Mouse (Mus musculus): Measurements from ENCODE around the gene Adam15. TPM values are rescaled to one million over a fixed set of nuclear protein-coding genes. Genes with fewer than 3 reads are reported as not detected.
A peak's percentile ranks its signal among the peaks of the same experiment; 100 is the strongest.

Adam15 gene
- polyA plus RNA-seq, 1 experiment from 2014 or later = 61.5 TPM

DNA sequence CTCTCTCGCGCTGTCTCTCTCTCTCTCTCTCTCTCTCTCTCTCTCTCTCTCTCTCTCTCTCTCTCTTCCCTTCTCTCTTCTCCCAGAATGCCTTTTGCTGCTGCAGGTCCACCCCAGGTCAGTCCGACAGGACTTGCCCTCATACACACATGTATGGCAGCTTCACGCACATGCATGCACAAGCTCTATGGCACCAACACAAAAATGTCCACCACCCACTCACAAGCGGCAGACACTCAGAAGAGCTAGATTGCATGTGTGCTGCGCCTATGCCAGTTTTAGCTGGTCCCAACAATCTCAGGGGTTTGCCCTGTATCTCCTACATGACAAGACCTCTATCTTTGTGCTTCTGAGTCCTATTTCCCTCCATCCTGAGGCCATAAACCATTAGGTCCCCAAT, 32.5 kb downstream of the Adam15 start:
- Histone ChIP-seq H3K27me3 (ENCODE audit: control insufficient read depth, insufficient read depth, low read length) (peaks cover 55% of the 10 kb centered on the region), H3K4me3 (ENCODE audit: low read length) (no peak overlapping the region), H3K9me3 (replicated peaks; ENCODE audit: control insufficient read depth, low read length) (no peaks in the 10 kb centered on the region), H3K4me2 (ENCODE audit: low read depth, low read length) (no peak overlapping the region), H3K4me1 (ENCODE audit: control insufficient read depth, insufficient read depth, low read length) (peaks cover 55% of the 10 kb centered on the region), H3K27ac (ENCODE audit: low read length) (no peak overlapping the region), H3K36me3 (ENCODE audit: control insufficient read depth, insufficient read depth) (no peaks in the 10 kb centered on the region), H3K9ac (ENCODE audit: low read length) (no peak overlapping the region)
- WGBS = 53% methylated on average over 6 of the region's 6 CpGs
- ATAC-seq (replicated peaks; ENCODE audit: extremely low read depth, insufficient read depth, low FRiP score) = no peak

GRCm38 (mm10) chr3:89316833-89317232, 33.0 kb downstream of the Adam15 start:
- ATAC-seq (replicated peaks; ENCODE audit: extremely low read depth, insufficient read depth, low FRiP score) = peak; percentile 29
- Histone ChIP-seq H3K27me3 (ENCODE audit: control insufficient read depth, insufficient read depth, low read length) (peaks cover 51% of the 10 kb centered on the region), H3K9ac (ENCODE audit: low read length) (0 out of 2 replicates have a peak overlapping the region, but pooled peaks have one; percentile 3)

DNA sequence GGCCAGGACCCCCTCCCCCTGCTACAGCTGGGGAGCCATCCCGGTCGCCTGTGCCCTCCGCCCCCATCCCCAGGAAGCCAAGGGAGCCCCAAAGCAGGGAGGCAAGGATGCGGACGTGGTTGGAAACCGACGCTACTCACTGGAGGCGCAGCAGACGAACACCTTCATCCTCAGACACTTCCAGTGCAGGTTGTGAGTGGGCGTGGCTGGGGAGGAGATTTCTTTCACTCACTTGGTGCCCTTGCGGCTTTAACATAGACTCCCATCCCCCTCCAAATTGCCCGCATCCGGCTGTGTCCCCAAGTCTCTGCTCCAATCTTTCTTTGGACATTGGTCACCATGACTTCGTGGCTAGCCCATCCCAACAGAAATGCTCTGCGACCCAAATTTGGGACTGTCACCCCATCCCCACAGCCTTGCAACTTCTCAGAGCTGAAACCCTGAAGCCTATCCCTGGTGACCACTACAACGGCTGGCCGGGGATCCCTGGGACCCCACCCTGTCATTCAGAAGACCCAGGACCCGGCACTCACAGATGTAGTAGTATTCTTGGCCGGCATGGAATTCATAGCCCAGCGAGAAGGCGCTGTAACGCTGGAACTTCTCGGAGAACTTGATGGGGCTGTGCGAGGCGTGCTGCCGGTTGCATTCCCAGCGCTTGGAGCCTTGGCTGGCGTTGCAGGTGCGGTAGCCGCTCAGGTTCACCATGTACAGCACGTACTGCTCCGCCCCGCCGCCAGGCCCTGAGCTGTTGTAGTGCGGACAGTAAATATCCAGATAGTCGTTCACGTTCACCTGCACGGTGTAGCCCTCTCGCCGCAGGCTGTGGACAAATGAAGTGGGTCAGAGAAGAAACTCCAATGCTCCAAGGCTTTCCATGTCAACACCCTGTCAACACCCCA, 33.6 kb downstream of the Adam15 start:
- Histone ChIP-seq H3K9ac (ENCODE audit: low read length) (peak overlapping the region; percentile 50), H3K4me1 (ENCODE audit: control insufficient read depth, insufficient read depth, low read length) (peaks cover 45% of the 10 kb centered on the region), H3K9me3 (replicated peaks; ENCODE audit: control insufficient read depth, low read length) (no peaks in the 10 kb centered on the region), H3K36me3 (ENCODE audit: control insufficient read depth, insufficient read depth) (no peaks in the 10 kb centered on the region), H3K27ac (ENCODE audit: low read length) (no peak overlapping the region), H3K27me3 (ENCODE audit: control insufficient read depth, insufficient read depth, low read length) (peaks cover 45% of the 10 kb centered on the region), H3K4me3 (ENCODE audit: low read length) (peak overlapping the region; percentile 49), H3K4me2 (ENCODE audit: low read depth, low read length) (peak overlapping the region; percentile 75)
- 15% methylated on average over 39 of the region's 40 CpGs for WGBS
- ATAC-seq (replicated peaks; ENCODE audit: extremely low read depth, insufficient read depth, low FRiP score) = no peak

More at GRCm38 (mm10) chr3:89316833-89317232, 33.0 kb downstream of the Adam15 start:
- Histone ChIP-seq H3K27ac (ENCODE audit: low read length) (no peak overlapping the region), H3K4me3 (ENCODE audit: low read length) (no peak overlapping the region), H3K4me2 (ENCODE audit: low read depth, low read length) (peak overlapping the region; percentile 75; the same call in 1 of the 2 replicates), H3K9me3 (replicated peaks; ENCODE audit: control insufficient read depth, low read length) (no peaks in the 10 kb centered on the region), H3K4me1 (ENCODE audit: control insufficient read depth, insufficient read depth, low read length) (peaks cover 51% of the 10 kb centered on the region), H3K36me3 (ENCODE audit: control insufficient read depth, insufficient read depth) (no peaks in the 10 kb centered on the region)
- 8% methylated on average over 4 of the region's 4 CpGs for WGBS

GRCm38 (mm10) chr3:89315195-89315929, 34.4 kb downstream of the Adam15 start:
- Histone ChIP-seq H3K4me2 (ENCODE audit: low read depth, low read length) (peak overlapping the region; percentile 75), H3K27ac (ENCODE audit: low read length) (no peak overlapping the region), H3K9me3 (replicated peaks; ENCODE audit: control insufficient read depth, low read length) (no peaks in the 10 kb centered on the region), H3K36me3 (ENCODE audit: control insufficient read depth, insufficient read depth) (no peaks in the 10 kb centered on the region), H3K4me3 (ENCODE audit: low read length) (peak overlapping the region; percentile 49), H3K9ac (ENCODE audit: low read length) (peak overlapping the region; percentile 61), H3K4me1 (ENCODE audit: control insufficient read depth, insufficient read depth, low read length) (peaks cover 36% of the 10 kb centered on the region), H3K27me3 (ENCODE audit: control insufficient read depth, insufficient read depth, low read length) (peaks cover 37% of the 10 kb centered on the region)
- 12% methylated on average over 17 of the region's 26 CpGs for WGBS
- peak; percentile 43 for ATAC-seq (replicated peaks; ENCODE audit: extremely low read depth, insufficient read depth, low FRiP score)

- no peaks in the 10 kb centered on the region for H3K9me3 ChIP-seq (replicated peaks; ENCODE audit: control insufficient read depth, low read length)
- H3K4me1 ChIP-seq (ENCODE audit: control insufficient read depth, insufficient read depth, low read length) = peaks cover 32% of the 10 kb centered on the region
- peak overlapping the region; percentile 49; the same call in 1 of the 2 replicates for H3K4me3 ChIP-seq (ENCODE audit: low read length)
- peaks cover 31% of the 10 kb centered on the region for H3K27me3 ChIP-seq (ENCODE audit: control insufficient read depth, insufficient read depth, low read length)
- peak overlapping the region; percentile 75 for H3K4me2 ChIP-seq (ENCODE audit: low read depth, low read length)
- 30% methylated on average over 2 of the region's 2 CpGs for WGBS
- no peaks in the 10 kb centered on the region for H3K36me3 ChIP-seq (ENCODE audit: control insufficient read depth, insufficient read depth)
- ATAC-seq (replicated peaks; ENCODE audit: extremely low read depth, insufficient read depth, low FRiP score) = 0 out of 2 replicates have a peak, but pooled peaks have one; percentile 12
- H3K9ac ChIP-seq (ENCODE audit: low read length) = peak overlapping the region; percentile 61
- no peak overlapping the region for H3K27ac ChIP-seq (ENCODE audit: low read length)
Observed at GRCm38 (mm10) chr3:89314791-89315190, 35.0 kb downstream of the Adam15 start.

DNA sequence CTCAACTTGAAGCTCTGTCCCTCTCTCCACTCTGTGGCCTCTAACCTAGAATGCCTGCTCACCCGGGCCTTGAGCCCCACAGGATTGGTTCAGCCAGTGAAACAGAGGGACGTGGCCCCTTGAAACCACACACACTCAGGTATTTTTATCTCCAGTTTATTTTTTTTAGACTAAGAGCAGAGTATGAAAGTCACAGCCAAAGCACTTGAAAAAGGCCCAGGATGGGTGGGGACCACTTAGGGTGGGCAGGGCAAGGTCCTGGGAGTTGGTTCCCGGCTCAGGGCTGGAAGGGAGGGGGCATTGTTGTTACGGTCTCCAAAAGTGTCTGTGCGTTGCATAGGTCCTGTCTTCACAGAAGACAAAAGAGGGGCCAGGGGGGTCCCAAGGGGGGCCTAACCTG, 35.5 kb downstream of the Adam15 start:
- H3K4me1 ChIP-seq (ENCODE audit: control insufficient read depth, insufficient read depth, low read length) = peaks cover 27% of the 10 kb centered on the region
- peaks cover 27% of the 10 kb centered on the region for H3K27me3 ChIP-seq (ENCODE audit: control insufficient read depth, insufficient read depth, low read length)
- H3K4me3 ChIP-seq (ENCODE audit: low read length) = no peak overlapping the region
- 51% methylated on average over 5 of the region's 5 CpGs for WGBS
- H3K4me2 ChIP-seq (ENCODE audit: low read depth, low read length) = no peak overlapping the region
- ATAC-seq (replicated peaks; ENCODE audit: extremely low read depth, insufficient read depth, low FRiP score) = no peak
- H3K9me3 ChIP-seq (replicated peaks; ENCODE audit: control insufficient read depth, low read length) = no peaks in the 10 kb centered on the region
- H3K9ac ChIP-seq (ENCODE audit: low read length) = no peak overlapping the region
- H3K27ac ChIP-seq (ENCODE audit: low read length) = no peak overlapping the region
- no peaks in the 10 kb centered on the region for H3K36me3 ChIP-seq (ENCODE audit: control insufficient read depth, insufficient read depth)

DNA sequence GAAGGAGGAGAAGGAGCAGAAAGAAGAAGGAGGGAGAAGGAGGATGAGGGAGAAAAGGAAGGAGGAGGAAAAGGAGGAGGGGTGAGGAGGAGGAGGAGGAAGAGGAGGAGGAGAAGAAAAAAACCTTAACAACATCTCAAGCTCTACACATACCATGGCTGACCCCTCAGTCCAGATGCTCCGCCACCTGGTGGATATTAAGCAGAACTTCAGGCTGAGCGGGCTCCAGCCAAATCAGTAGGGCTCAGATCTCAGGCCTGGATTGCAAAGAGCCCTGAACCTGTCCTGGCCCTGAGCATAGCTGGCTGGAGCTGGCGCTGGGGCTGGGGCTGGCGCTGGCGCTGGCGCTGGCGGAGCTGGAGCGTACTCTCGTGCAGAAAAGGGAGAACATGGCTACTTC, 41.7 kb downstream of the Adam15 start:
- Histone ChIP-seq H3K4me2 (ENCODE audit: low read depth, low read length) (no peak overlapping the region), H3K9ac (ENCODE audit: low read length) (0 out of 2 replicates have a peak overlapping the region, but pooled peaks have one; percentile 29)

GRCm38 (mm10) chr3:89305551-89306325, 44.1 kb downstream of the Adam15 start:
- H3K4me1 ChIP-seq (ENCODE audit: control insufficient read depth, insufficient read depth, low read length) = no peaks in the 10 kb centered on the region
- WGBS = 65% methylated on average over 8 of the region's 8 CpGs
- no peak overlapping the region for H3K9ac ChIP-seq (ENCODE audit: low read length)
- no peak overlapping the region for H3K27ac ChIP-seq (ENCODE audit: low read length)
- ATAC-seq (replicated peaks; ENCODE audit: extremely low read depth, insufficient read depth, low FRiP score) = peak; percentile 18; the same call in 1 of the 2 replicates
- H3K36me3 ChIP-seq (ENCODE audit: control insufficient read depth, insufficient read depth) = no peaks in the 10 kb centered on the region
- H3K9me3 ChIP-seq (replicated peaks; ENCODE audit: control insufficient read depth, low read length) = no peaks in the 10 kb centered on the region
- H3K27me3 ChIP-seq (ENCODE audit: control insufficient read depth, insufficient read depth, low read length) = no peaks in the 10 kb centered on the region
- H3K4me3 ChIP-seq (ENCODE audit: low read length) = no peak overlapping the region
- no peak overlapping the region for H3K4me2 ChIP-seq (ENCODE audit: low read depth, low read length)

More for the DNA sequence above, 41.7 kb downstream of the Adam15 start:
- Histone ChIP-seq H3K9me3 (replicated peaks; ENCODE audit: control insufficient read depth, low read length) (no peaks in the 10 kb centered on the region), H3K4me3 (ENCODE audit: low read length) (no peak overlapping the region), H3K4me1 (ENCODE audit: control insufficient read depth, insufficient read depth, low read length) (no peaks in the 10 kb centered on the region), H3K27me3 (ENCODE audit: control insufficient read depth, insufficient read depth, low read length) (no peaks in the 10 kb centered on the region), H3K36me3 (ENCODE audit: control insufficient read depth, insufficient read depth) (no peaks in the 10 kb centered on the region), H3K27ac (ENCODE audit: low read length) (no peak overlapping the region)
- WGBS = 2% methylated on average over 9 of the region's 9 CpGs
- ATAC-seq (replicated peaks; ENCODE audit: extremely low read depth, insufficient read depth, low FRiP score) = peak; percentile 59; the same call in 1 of the 2 replicates
